27 mouse cellular contexts compared by ENCODE assay signal in the genomic region with DNA sequence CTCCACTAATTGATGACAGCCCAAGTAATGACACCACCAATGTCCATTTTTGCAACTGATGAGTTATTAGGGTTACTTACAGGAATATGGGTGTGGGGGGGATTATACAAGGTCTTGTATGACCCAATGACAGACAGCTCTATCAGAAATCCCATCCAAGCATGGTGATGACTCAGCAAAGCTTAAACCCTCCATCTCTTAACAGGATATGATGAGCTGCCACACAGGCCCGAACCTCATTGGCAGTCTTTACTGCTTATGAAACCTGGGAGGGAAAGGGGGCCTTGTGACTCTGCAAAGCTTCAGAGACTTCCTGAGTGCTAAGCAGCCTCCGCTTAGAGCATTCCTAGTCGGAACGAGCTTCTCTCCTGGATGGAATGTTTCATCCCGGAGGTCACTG.
"Had no signal": no experiment of that assay in that cellular context is flagged by ENCODE, and none has a peak within 500 bp of the region (broad histone marks: within the 10 kb centered on the region; RNA-seq: fewer than 3 reads in every experiment).

No protein-coding gene starts in this region.

- H3K9ac ChIP-seq: limb, embryonic 12.5 days; limb, embryonic 13.5 days; limb, embryonic 15.5 days; liver, embryonic 12.5 days; liver, embryonic 13.5 days; liver, embryonic 14.5 days; liver, embryonic 15.5 days; liver, postnatal 0 days; lung, embryonic 14.5 days; lung, embryonic 15.5 days; midbrain, embryonic 12.5 days; midbrain, embryonic 13.5 days; midbrain, embryonic 15.5 days had no signal

- H3K27ac ChIP-seq: limb, embryonic 10.5 days; limb, embryonic 12.5 days; limb, embryonic 13.5 days; limb, embryonic 15.5 days; liver, embryonic 12.5 days; liver, embryonic 13.5 days; liver, embryonic 14.5 days; liver, embryonic 15.5 days; lung, embryonic 15.5 days; macrophage; midbrain, embryonic 10.5 days; midbrain, embryonic 12.5 days; midbrain, embryonic 13.5 days; midbrain, embryonic 15.5 days had no signal

- H3K9me3 ChIP-seq: limb, embryonic 10.5 days; limb, embryonic 12.5 days; limb, embryonic 13.5 days; limb, embryonic 15.5 days; liver, embryonic 12.5 days; liver, embryonic 13.5 days; liver, embryonic 15.5 days; lung, embryonic 15.5 days; megakaryocyte, embryonic 14.5 days; midbrain, embryonic 10.5 days; midbrain, embryonic 12.5 days; midbrain, embryonic 13.5 days; midbrain, embryonic 15.5 days had no signal

- DNase-seq: left cerebral cortex, postnatal 4 days; liver; liver, embryonic 13.5 days; liver, postnatal 0 days; lung, adult 18-20 months; lung, adult 2 months; lung, embryonic 14.5 days; lung, postnatal 10 days; lung, postnatal 14 days; lung, postnatal 36 days; lung, postnatal 4 days; midbrain, embryonic 14.5 days had no signal

- H3K4me3 ChIP-seq: limb, embryonic 10.5 days; limb, embryonic 12.5 days; limb, embryonic 13.5 days; limb, embryonic 15.5 days; liver, embryonic 12.5 days; liver, embryonic 13.5 days; liver, embryonic 15.5 days; lung, embryonic 15.5 days; midbrain, embryonic 10.5 days; midbrain, embryonic 12.5 days; midbrain, embryonic 13.5 days; midbrain, embryonic 15.5 days; myocyte had no signal

- H3K36me3 ChIP-seq: limb, embryonic 10.5 days; limb, embryonic 12.5 days; limb, embryonic 13.5 days; limb, embryonic 15.5 days; liver, embryonic 12.5 days; liver, embryonic 13.5 days; liver, embryonic 15.5 days; lung, embryonic 15.5 days; midbrain, embryonic 10.5 days; midbrain, embryonic 12.5 days; midbrain, embryonic 13.5 days; midbrain, embryonic 15.5 days had no signal

- H3K27me3 ChIP-seq: midbrain, embryonic 13.5 days; midbrain, embryonic 15.5 days had no signal

- H3K4me1 ChIP-seq: liver, embryonic 15.5 days had no signal
